Mouse (Mus musculus) erythroblast, embryonic 14.5 days (primary cell): Measurements from ENCODE around the gene Ckap4.

Experiments used
- GATA1 ChIP-seq: IDR thresholded peaks from 2 replicates; pipeline ENCODE4 v1.6.1; 2012; ENCODE audit warnings: low read length, inconsistent platforms, mixed read lengths
- TAL1 ChIP-seq: IDR thresholded peaks from 3 replicates; pipeline ENCODE4 v1.6.1; 2012; ENCODE audit warnings: low read length, inconsistent platforms, mixed read lengths

GRCm38 (mm10) chr10:84532191-84532889 lies 1.5 kb downstream of the Ckap4 start:
- TF ChIP-seq TAL1 (no peak), GATA1 (no peak)
